Mouse (Mus musculus) naive thymus-derived CD4-positive, alpha-beta T cell, adult 5 months (primary cell): ENCODE data around the gene Far2. TPM values are rescaled to one million over a fixed set of nuclear protein-coding genes. Genes with fewer than 3 reads are reported as not detected.

Experiments
- polyA plus RNA-seq: library from polyadenylated mRNA; unstranded; fragments of 100-300 nt; shearing (Covaris generic); gene quantifications from one replicate; pipeline ENCODE4 v1.2.1, GENCODE M21; 2017

Gene Far2
- polyA plus RNA-seq, result 5.0 TPM

GRCm38 (mm10) chr6:148046881-148047649, at the start of gene Far2:
Far2 (plus strand) TSS chr6:148047259.

GRCm38 (mm10) chr6:148211897-148212680, 165.0 kb downstream of the Far2 start, which contains the start of gene Ergic2:
Ergic2 (minus strand) TSS chr6:148212374.

Other genes starting within 250 kb of the Far2 start
- gene Ergic2, start 165.1 kb downstream of the Far2 start, polyA plus RNA-seq, result 124 TPM